Mouse (Mus musculus) hindbrain, postnatal 0 days (tissue): ENCODE measurements around the gene Mybpc3. TPM values are rescaled to one million over a fixed set of nuclear protein-coding genes. Genes with fewer than 3 reads are reported as not detected.
A peak's percentile ranks its signal among the peaks of the same experiment; 100 is the strongest.
"Not testable (repeated sequence)": the region's sequence is repeated elsewhere in the genome, so short reads cannot be mapped to it uniquely, and the experiment has no call there.

ENCODE experiments used
- ATAC-seq: fragments of 200-750 bp; cut with Nextera tagmentation; 2 replicates; pipeline ENCODE4 v1.8.0; 2017; ENCODE audit warnings: mild to moderate bottlenecking, moderate TSS enrichment, moderate library complexity
- DNase-seq: peaks from one replicate; pipeline ENCODE4 v3.0.0-alpha.2; 2015; ENCODE audit warnings: low spot score
- H3K27ac ChIP-seq: fragments of 300-500 bp; sonication (generic); 2 replicates; pipeline ENCODE4 v1.5.1; 2014; ENCODE audit warnings: mild to moderate bottlenecking
- H3K27me3 ChIP-seq: fragments of 300-500 bp; sonication (generic); 2 replicates; pipeline ENCODE4 v1.6.1; 2014; ENCODE audit warnings: low read length, mixed read lengths; ENCODE audit not compliant: insufficient read depth
- H3K36me3 ChIP-seq: fragments of 300-500 bp; sonication (generic); 2 replicates; pipeline ENCODE4 v1.6.1; 2014; ENCODE audit warnings: low read length, mixed read lengths; ENCODE audit not compliant: insufficient read depth
- H3K4me1 ChIP-seq: fragments of 300-500 bp; sonication (generic); 2 replicates; pipeline ENCODE4 v1.6.1; 2014; ENCODE audit warnings: antibody characterized with exemption, low read length, mixed read lengths; ENCODE audit not compliant: insufficient read depth
- H3K4me2 ChIP-seq: fragments of 300-500 bp; sonication (generic); 2 replicates; pipeline ENCODE4 v1.6.1; 2014; ENCODE audit warnings: low read depth, mild to moderate bottlenecking, low read length, moderate library complexity, mixed read lengths
- H3K4me3 ChIP-seq: fragments of 300-500 bp; sonication (generic); 2 replicates; pipeline ENCODE4 v1.5.1; 2014; ENCODE audit warnings: low read length
- H3K9ac ChIP-seq: fragments of 300-500 bp; sonication (generic); replicated peaks from 2 replicates; pipeline ENCODE4 v1.6.1; 2014; ENCODE audit warnings: mild to moderate bottlenecking, low read length, moderate library complexity, mixed read lengths
- H3K9me3 ChIP-seq: fragments of 300-500 bp; sonication (generic); 2 replicates; pipeline ENCODE4 v1.6.1; 2016; ENCODE audit warnings: low read length, mixed read lengths
- CTCF ChIP-seq: IDR thresholded peaks from 2 replicates; pipeline ENCODE4 v1.5.1; 2016; ENCODE audit warnings: antibody characterized with exemption, control low read depth, low read depth
- WGBS: fragments of 180-500 bp; shearing (Covaris S2); extraction: QIAGEN DNeasy Blood & Tissue Kit; methylation state at CpG from one replicate; pipeline ENCODE4 v1.1.7; 2014; 5-methylcytosine and 5-hydroxymethylcytosine counted together
- polyA plus RNA-seq: library from polyadenylated mRNA; unstranded; fragments of >200 nt; fragmentation: Nextera tagmentation; extraction: Ambion mirVana; gene quantifications from 2 replicates; pipeline ENCODE4 v1.2.1, GENCODE M21; 2015
- total RNA-seq: library from RNA; depleted of rRNA; stranded (reverse); fragments of >200 nt; gene quantifications from 2 replicates; pipeline ENCODE4 v1.2.3, GENCODE M21; 2014

Gene Mybpc3
- total and polyA plus RNA-seq, 2 experiments from 2014 or later: 0.13 to 0.37 TPM

DNA sequence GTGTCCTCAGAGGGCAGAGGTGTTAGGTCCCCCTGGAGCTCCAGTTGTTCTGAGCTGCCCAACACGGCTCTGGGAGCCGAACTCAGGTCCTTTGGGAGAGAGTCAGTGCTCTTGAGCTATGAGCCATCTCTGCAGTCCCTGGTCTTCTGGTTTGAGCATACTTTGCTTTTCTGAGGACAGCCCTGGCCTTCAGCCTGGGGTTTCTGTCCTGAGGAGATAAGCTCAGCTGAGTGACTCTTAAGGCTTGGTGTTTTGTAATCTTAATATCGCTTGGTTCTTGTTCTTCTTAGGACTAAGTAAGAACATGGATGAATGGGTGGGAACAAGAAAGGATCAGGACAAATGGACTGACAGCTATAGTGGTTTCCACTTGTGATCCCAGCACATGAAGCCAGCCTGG is 9.8 kb upstream of the Mybpc3 start:
- H3K4me3 ChIP-seq: no peak overlapping the region
- no peaks in the 10 kb centered on the region for H3K4me1 ChIP-seq
- no peak for TF ChIP-seq CTCF
- H3K27ac ChIP-seq: no peak overlapping the region
- H3K27me3 ChIP-seq: no peaks in the 10 kb centered on the region
- 94% methylated on average over 3 of the region's 3 CpGs for WGBS
- no peak overlapping the region for H3K9ac ChIP-seq
- DNase-seq (no peak), ATAC-seq (no peak)
- H3K4me2 ChIP-seq: no peak overlapping the region
- H3K36me3 ChIP-seq: no peaks in the 10 kb centered on the region
- no peaks in the 10 kb centered on the region for H3K9me3 ChIP-seq

- no peaks in the 10 kb centered on the region for H3K27me3 ChIP-seq
- no peaks in the 10 kb centered on the region for H3K9me3 ChIP-seq
- DNase-seq (no peak), ATAC-seq (no peak)
- no peak overlapping the region for H3K4me3 ChIP-seq
- no peak for TF ChIP-seq CTCF
- no peak overlapping the region for H3K9ac ChIP-seq
- H3K4me2 ChIP-seq: no peak overlapping the region
- no peaks in the 10 kb centered on the region for H3K4me1 ChIP-seq
- no peaks in the 10 kb centered on the region for H3K36me3 ChIP-seq
- no peak overlapping the region for H3K27ac ChIP-seq
- 86% methylated on average over 5 of the region's 5 CpGs for WGBS
These were observed 8.7 kb upstream of the Mybpc3 start for GRCm38 (mm10) chr2:91109241-91109640.

DNA sequence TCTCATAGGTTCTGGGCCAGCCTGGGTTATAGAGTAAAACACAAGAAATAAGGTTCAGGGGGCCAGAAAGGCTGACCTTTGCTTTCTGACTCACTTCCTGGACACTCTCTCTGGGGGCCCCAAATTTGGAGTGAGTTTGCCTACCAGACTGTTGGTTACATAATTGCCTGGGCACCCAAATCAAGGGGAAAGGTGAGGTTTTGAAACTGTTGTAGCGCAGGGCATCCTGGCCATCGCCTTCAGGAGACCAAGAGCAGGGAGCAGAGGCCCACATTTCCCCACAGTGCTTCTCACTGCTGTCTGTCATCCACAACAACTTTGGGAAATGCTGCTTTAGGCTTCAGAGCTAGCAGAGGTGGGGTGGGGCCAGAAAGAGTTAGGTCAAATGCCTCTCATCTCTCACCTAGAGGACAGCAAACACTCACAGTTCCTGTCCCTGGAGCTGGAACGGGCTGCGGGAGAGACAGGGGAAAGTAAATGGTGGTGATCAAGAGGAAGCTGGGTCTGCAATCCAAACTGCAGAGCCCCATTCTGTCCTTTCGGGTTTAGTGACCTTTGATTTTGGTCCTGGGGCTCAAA is 8.0 kb upstream of the Mybpc3 start:
- Histone ChIP-seq H3K9me3 (no peaks in the 10 kb centered on the region), H3K27ac (no peak overlapping the region), H3K4me3 (no peak overlapping the region), H3K4me2 (no peak overlapping the region), H3K27me3 (no peaks in the 10 kb centered on the region), H3K9ac (no peak overlapping the region), H3K36me3 (no peaks in the 10 kb centered on the region), H3K4me1 (no peaks in the 10 kb centered on the region)
- ATAC-seq (no peak), DNase-seq (no peak)
- 94% methylated on average over 5 of the region's 5 CpGs for WGBS
- TF ChIP-seq CTCF: no peak

DNA sequence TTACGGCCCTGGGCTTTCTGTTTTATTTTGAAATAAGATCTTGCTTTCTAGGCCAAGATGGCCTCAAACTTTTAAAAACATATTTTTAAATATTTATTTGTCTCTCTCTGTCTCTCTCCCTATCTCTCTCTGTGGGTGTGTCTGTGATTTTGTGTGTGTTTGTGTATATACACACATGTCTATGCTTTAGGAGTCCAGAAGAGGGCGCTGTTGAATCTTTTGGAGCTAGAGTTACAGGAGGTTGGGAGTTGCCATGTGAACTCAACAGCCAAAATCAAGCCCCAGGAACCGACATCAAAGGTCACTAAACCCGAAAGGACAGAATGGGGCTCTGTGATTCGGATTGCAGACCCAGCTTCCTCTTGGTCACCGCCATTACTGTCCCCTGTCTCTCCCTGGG is 7.5 kb upstream of the Mybpc3 start:
- H3K4me1 ChIP-seq: no peaks in the 10 kb centered on the region
- H3K9ac ChIP-seq: no peak overlapping the region
- 83% methylated on average over 6 of the region's 6 CpGs for WGBS
- H3K27ac ChIP-seq: no peak overlapping the region
- H3K36me3 ChIP-seq: no peaks in the 10 kb centered on the region
- H3K4me3 ChIP-seq: no peak overlapping the region
- ATAC-seq (no peak), DNase-seq (no peak)
- H3K4me2 ChIP-seq: no peak overlapping the region
- H3K27me3 ChIP-seq: no peaks in the 10 kb centered on the region
- H3K9me3 ChIP-seq: no peaks in the 10 kb centered on the region
- peak; percentile 23; the same call in 1 of the 2 replicates for TF ChIP-seq CTCF

- not testable (repeated sequence) for ATAC-seq, H3K36me3 ChIP-seq, H3K27me3 ChIP-seq, DNase-seq, H3K27ac ChIP-seq, H3K9ac ChIP-seq, H3K4me1 ChIP-seq, H3K4me3 ChIP-seq, H3K9me3 ChIP-seq, H3K4me2 ChIP-seq
- 95% methylated on average over 3 of the region's 3 CpGs for WGBS
These were observed 6.1 kb upstream of the Mybpc3 start for GRCm38 (mm10) chr2:91111832-91112231.

- Histone ChIP-seq H3K4me3 (no peak overlapping the region), H3K27me3 (no peaks in the 10 kb centered on the region), H3K9me3 (no peaks in the 10 kb centered on the region), H3K27ac (no peak overlapping the region), H3K9ac (no peak overlapping the region), H3K4me2 (no peak overlapping the region), H3K36me3 (no peaks in the 10 kb centered on the region), H3K4me1 (no peaks in the 10 kb centered on the region)
- 69% methylated on average over 4 of the region's 4 CpGs for WGBS
- no peak for ATAC-seq
- TF ChIP-seq CTCF: no peak
- no peak for DNase-seq
These were observed 5.5 kb upstream of the Mybpc3 start for GRCm38 (mm10) chr2:91112491-91112890.

- Histone ChIP-seq H3K4me1 (no peaks in the 10 kb centered on the region), H3K36me3 (no peaks in the 10 kb centered on the region), H3K27ac (no peak overlapping the region), H3K4me2 (no peak overlapping the region), H3K9ac (no peak overlapping the region), H3K9me3 (no peaks in the 10 kb centered on the region), H3K27me3 (no peaks in the 10 kb centered on the region), H3K4me3 (no peak overlapping the region)
- 84% methylated on average over 10 of the region's 10 CpGs for WGBS
- DNase-seq (no peak), ATAC-seq (no peak)
- TF ChIP-seq CTCF: no peak
These were observed 4.6 kb upstream of the Mybpc3 start for GRCm38 (mm10) chr2:91113334-91113733.
